In genomic region chr8:43922982-43923381, GRCm38 (mm10) we compare ENCODE assay signal across 32 mouse cellular contexts.
"Had no signal": no experiment of that assay in that cellular context is flagged by ENCODE, and none has a peak within 500 bp of the region (broad histone marks: within the 10 kb centered on the region; RNA-seq: fewer than 3 reads in every experiment).

No protein-coding gene starts in this region.

- H3K36me3 ChIP-seq: heart, embryonic 12.5 days; heart, embryonic 13.5 days; heart, embryonic 15.5 days; hindbrain, embryonic 10.5 days; hindbrain, embryonic 12.5 days; hindbrain, embryonic 13.5 days; hindbrain, embryonic 15.5 days; intestine, embryonic 15.5 days; kidney, embryonic 15.5 days had no signal

- H3K4me3 ChIP-seq: heart, embryonic 12.5 days; heart, embryonic 13.5 days; heart, embryonic 15.5 days; hindbrain, embryonic 10.5 days; hindbrain, embryonic 12.5 days; hindbrain, embryonic 13.5 days; hindbrain, embryonic 15.5 days; intestine, embryonic 15.5 days; kidney, embryonic 15.5 days; layer of hippocampus, adult 2 months; left cerebral cortex, adult 2 months had no signal

- H3K27me3 ChIP-seq: heart, embryonic 12.5 days; heart, embryonic 13.5 days; heart, embryonic 15.5 days; hindbrain, embryonic 12.5 days; hindbrain, embryonic 13.5 days; hindbrain, embryonic 15.5 days; intestine, embryonic 15.5 days; kidney, embryonic 15.5 days had no signal

- H3K4me1 ChIP-seq: heart, embryonic 12.5 days; heart, embryonic 15.5 days; hindbrain, embryonic 10.5 days; hindbrain, embryonic 12.5 days; hindbrain, embryonic 13.5 days; hindbrain, embryonic 15.5 days; intestine, embryonic 15.5 days; kidney, embryonic 15.5 days had no signal

- H3K9ac ChIP-seq: heart, embryonic 12.5 days; heart, embryonic 13.5 days; heart, embryonic 15.5 days; hindbrain, embryonic 12.5 days; hindbrain, embryonic 13.5 days; hindbrain, embryonic 15.5 days; intestine, embryonic 15.5 days; kidney, embryonic 15.5 days had no signal

- H3K4me2 ChIP-seq: heart, embryonic 12.5 days; heart, embryonic 13.5 days; heart, embryonic 15.5 days; hindbrain, embryonic 12.5 days; hindbrain, embryonic 13.5 days; hindbrain, embryonic 15.5 days; intestine, embryonic 15.5 days; kidney, embryonic 15.5 days had no signal

- H3K27ac ChIP-seq: heart, embryonic 13.5 days; heart, embryonic 15.5 days; hindbrain, embryonic 10.5 days; hindbrain, embryonic 12.5 days; hindbrain, embryonic 13.5 days; hindbrain, embryonic 15.5 days; intestine, embryonic 15.5 days; kidney, embryonic 15.5 days; kidney, postnatal 0 days; layer of hippocampus, adult 2 months; left cerebral cortex, adult 2 months had no signal

- H3K9me3 ChIP-seq: heart, embryonic 12.5 days; heart, embryonic 13.5 days; heart, embryonic 15.5 days; hindbrain, embryonic 10.5 days; hindbrain, embryonic 12.5 days; hindbrain, embryonic 13.5 days; hindbrain, embryonic 15.5 days; intestine, embryonic 15.5 days; kidney, embryonic 15.5 days had no signal

- ATAC-seq: hindbrain, embryonic 16.5 days; inflammation-experienced regulatory T-cells, adult 6 months; intestine, embryonic 15.5 days; intestine, embryonic 16.5 days; intestine, postnatal 0 days had no signal

- DNase-seq: heart, postnatal 10 days; heart, postnatal 14 days; heart, postnatal 36 days; heart, postnatal 4 days; kidney, adult 11 months; kidney, adult 18-20 months; kidney, adult 2 months; kidney, adult 8-10 months; kidney, adult 9 months; kidney, postnatal 10 days; kidney, postnatal 14 days; kidney, postnatal 25 days; kidney, postnatal 36 days; kidney, postnatal 4 days; layer of hippocampus, adult 9-11 months; layer of hippocampus, postnatal 36 days had no signal
